Mouse (Mus musculus) hindbrain, postnatal 0 days (tissue): ENCODE results near the gene Mast4. TPM values are rescaled to one million over a fixed set of nuclear protein-coding genes. Genes with fewer than 3 reads are reported as not detected.

ENCODE experiments used
- ATAC-seq: fragments of 200-750 bp; cut with Nextera tagmentation; 2 replicates; pipeline ENCODE4 v1.8.0; 2017; ENCODE audit warnings: mild to moderate bottlenecking, moderate TSS enrichment, moderate library complexity
- DNase-seq: peaks from one replicate; pipeline ENCODE4 v3.0.0-alpha.2; 2015; ENCODE audit warnings: low spot score
- H3K27ac ChIP-seq: fragments of 300-500 bp; sonication (generic); 2 replicates; pipeline ENCODE4 v1.5.1; 2014; ENCODE audit warnings: mild to moderate bottlenecking
- H3K27me3 ChIP-seq: fragments of 300-500 bp; sonication (generic); 2 replicates; pipeline ENCODE4 v1.6.1; 2014; ENCODE audit warnings: low read length, mixed read lengths; ENCODE audit not compliant: insufficient read depth
- H3K36me3 ChIP-seq: fragments of 300-500 bp; sonication (generic); 2 replicates; pipeline ENCODE4 v1.6.1; 2014; ENCODE audit warnings: low read length, mixed read lengths; ENCODE audit not compliant: insufficient read depth
- H3K4me1 ChIP-seq: fragments of 300-500 bp; sonication (generic); 2 replicates; pipeline ENCODE4 v1.6.1; 2014; ENCODE audit warnings: antibody characterized with exemption, low read length, mixed read lengths; ENCODE audit not compliant: insufficient read depth
- H3K4me2 ChIP-seq: fragments of 300-500 bp; sonication (generic); 2 replicates; pipeline ENCODE4 v1.6.1; 2014; ENCODE audit warnings: low read depth, mild to moderate bottlenecking, low read length, moderate library complexity, mixed read lengths
- H3K4me3 ChIP-seq: fragments of 300-500 bp; sonication (generic); 2 replicates; pipeline ENCODE4 v1.5.1; 2014; ENCODE audit warnings: low read length
- H3K9ac ChIP-seq: fragments of 300-500 bp; sonication (generic); replicated peaks from 2 replicates; pipeline ENCODE4 v1.6.1; 2014; ENCODE audit warnings: mild to moderate bottlenecking, low read length, moderate library complexity, mixed read lengths
- H3K9me3 ChIP-seq: fragments of 300-500 bp; sonication (generic); 2 replicates; pipeline ENCODE4 v1.6.1; 2016; ENCODE audit warnings: low read length, mixed read lengths
- CTCF ChIP-seq: IDR thresholded peaks from 2 replicates; pipeline ENCODE4 v1.5.1; 2016; ENCODE audit warnings: antibody characterized with exemption, control low read depth, low read depth
- WGBS: fragments of 180-500 bp; shearing (Covaris S2); extraction: QIAGEN DNeasy Blood & Tissue Kit; methylation state at CpG from one replicate; pipeline ENCODE4 v1.1.7; 2014; 5-methylcytosine and 5-hydroxymethylcytosine counted together
- polyA plus RNA-seq: library from polyadenylated mRNA; unstranded; fragments of >200 nt; fragmentation: Nextera tagmentation; extraction: Ambion mirVana; gene quantifications from 2 replicates; pipeline ENCODE4 v1.2.1, GENCODE M21; 2015
- total RNA-seq: library from RNA; depleted of rRNA; stranded (reverse); fragments of >200 nt; gene quantifications from 2 replicates; pipeline ENCODE4 v1.2.3, GENCODE M21; 2014

The Mast4 gene
- total and polyA plus RNA-seq, 2 experiments from 2014 or later = 23.5 to 31.7 TPM

DNA sequence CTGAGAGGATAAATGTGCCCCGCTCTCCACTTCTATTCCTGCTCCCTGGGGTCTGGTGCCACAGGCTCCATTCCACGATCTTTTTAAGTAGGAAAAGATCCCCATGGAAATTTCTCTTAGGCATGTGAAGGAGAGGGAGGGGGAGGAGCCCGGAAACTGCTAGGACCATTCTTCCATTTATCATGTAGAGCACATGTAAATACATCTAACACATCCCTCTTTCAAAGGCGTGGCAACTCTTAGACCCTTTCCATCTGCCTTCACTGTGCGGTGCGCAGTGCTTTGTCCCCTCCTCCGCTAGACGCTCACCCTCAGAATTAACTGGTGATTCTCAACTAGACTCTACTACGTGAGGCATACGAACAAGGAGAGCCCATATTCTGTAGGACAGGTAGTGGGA, 584.4 kb downstream of the Mast4 start:
- no peak for TF ChIP-seq CTCF
- 77% methylated on average over 10 of the region's 10 CpGs for WGBS
- H3K36me3 ChIP-seq = peaks cover 9% of the 10 kb centered on the region
- no peaks in the 10 kb centered on the region for H3K9me3 ChIP-seq
- ATAC-seq (no peak), DNase-seq (no peak)
- H3K4me2 ChIP-seq = no peak overlapping the region
- H3K27me3 ChIP-seq = no peaks in the 10 kb centered on the region
- no peak overlapping the region for H3K27ac ChIP-seq
- H3K9ac ChIP-seq = no peak overlapping the region
- H3K4me3 ChIP-seq = no peak overlapping the region
- H3K4me1 ChIP-seq = no peaks in the 10 kb centered on the region

DNA sequence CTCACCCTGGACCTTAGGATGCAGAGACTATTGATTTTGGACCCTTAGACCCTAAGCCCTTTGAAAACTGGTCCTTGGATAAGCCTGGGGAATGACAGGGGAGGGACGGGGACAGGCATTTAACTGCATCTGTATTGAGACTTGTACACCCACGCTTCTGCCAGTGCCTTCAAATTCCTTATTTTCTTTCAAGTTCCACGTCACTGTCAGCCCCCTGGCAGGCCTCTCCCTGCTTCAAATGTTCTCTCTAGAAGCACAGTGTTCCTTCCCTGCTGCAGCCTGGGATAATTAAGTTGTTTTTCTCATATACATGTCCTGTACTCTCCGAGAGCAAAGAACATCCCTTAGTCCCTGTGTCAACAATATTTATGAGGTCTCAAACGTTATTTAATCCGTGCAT, 585.1 kb downstream of the Mast4 start:
- Histone ChIP-seq H3K27ac (no peak overlapping the region), H3K4me1 (no peaks in the 10 kb centered on the region), H3K4me2 (no peak overlapping the region), H3K9ac (no peak overlapping the region), H3K4me3 (no peak overlapping the region), H3K9me3 (no peaks in the 10 kb centered on the region), H3K36me3 (peaks cover 9% of the 10 kb centered on the region), H3K27me3 (no peaks in the 10 kb centered on the region)
- 41% methylated on average over 6 of the region's 6 CpGs for WGBS
- ATAC-seq = no peak
- DNase-seq = no peak
- TF ChIP-seq CTCF = no peak

- no peak overlapping the region for H3K4me2 ChIP-seq
- no peaks in the 10 kb centered on the region for H3K27me3 ChIP-seq
- no peak overlapping the region for H3K4me3 ChIP-seq
- WGBS = 85% methylated on average over 17 of the region's 17 CpGs
- no peaks in the 10 kb centered on the region for H3K9me3 ChIP-seq
- H3K4me1 ChIP-seq = no peaks in the 10 kb centered on the region
- ATAC-seq (no peak), DNase-seq (no peak)
- no peak overlapping the region for H3K9ac ChIP-seq
- peaks cover 9% of the 10 kb centered on the region for H3K36me3 ChIP-seq
- TF ChIP-seq CTCF = no peak
- no peak overlapping the region for H3K27ac ChIP-seq
These were observed 587.3 kb downstream of the Mast4 start for GRCm38 (mm10) chr13:102746803-102747561.

- H3K9ac ChIP-seq = no peak overlapping the region
- 81% methylated on average over 9 of the region's 9 CpGs for WGBS
- H3K9me3 ChIP-seq = no peaks in the 10 kb centered on the region
- DNase-seq (no peak), ATAC-seq (no peak)
- no peaks in the 10 kb centered on the region for H3K4me1 ChIP-seq
- no peak overlapping the region for H3K4me3 ChIP-seq
- TF ChIP-seq CTCF = no peak
- no peak overlapping the region for H3K27ac ChIP-seq
- peaks cover 5% of the 10 kb centered on the region; the same call in 1 of the 2 replicates for H3K36me3 ChIP-seq
- H3K27me3 ChIP-seq = no peaks in the 10 kb centered on the region
- no peak overlapping the region for H3K4me2 ChIP-seq
These were observed 588.5 kb downstream of the Mast4 start for GRCm38 (mm10) chr13:102745626-102746342.

- Histone ChIP-seq H3K9ac (no peak overlapping the region), H3K4me2 (no peak overlapping the region), H3K27me3 (no peaks in the 10 kb centered on the region), H3K36me3 (peaks cover 1% of the 10 kb centered on the region; the same call in 1 of the 2 replicates), H3K4me3 (no peak overlapping the region), H3K27ac (no peak overlapping the region), H3K4me1 (no peaks in the 10 kb centered on the region), H3K9me3 (no peaks in the 10 kb centered on the region)
- TF ChIP-seq CTCF = no peak
- DNase-seq = no peak
- ATAC-seq = no peak; the same call in 1 of the 2 replicates
- WGBS = 95% methylated on average over 3 of the region's 3 CpGs
These were observed 589.1 kb downstream of the Mast4 start for GRCm38 (mm10) chr13:102745270-102745600.

DNA sequence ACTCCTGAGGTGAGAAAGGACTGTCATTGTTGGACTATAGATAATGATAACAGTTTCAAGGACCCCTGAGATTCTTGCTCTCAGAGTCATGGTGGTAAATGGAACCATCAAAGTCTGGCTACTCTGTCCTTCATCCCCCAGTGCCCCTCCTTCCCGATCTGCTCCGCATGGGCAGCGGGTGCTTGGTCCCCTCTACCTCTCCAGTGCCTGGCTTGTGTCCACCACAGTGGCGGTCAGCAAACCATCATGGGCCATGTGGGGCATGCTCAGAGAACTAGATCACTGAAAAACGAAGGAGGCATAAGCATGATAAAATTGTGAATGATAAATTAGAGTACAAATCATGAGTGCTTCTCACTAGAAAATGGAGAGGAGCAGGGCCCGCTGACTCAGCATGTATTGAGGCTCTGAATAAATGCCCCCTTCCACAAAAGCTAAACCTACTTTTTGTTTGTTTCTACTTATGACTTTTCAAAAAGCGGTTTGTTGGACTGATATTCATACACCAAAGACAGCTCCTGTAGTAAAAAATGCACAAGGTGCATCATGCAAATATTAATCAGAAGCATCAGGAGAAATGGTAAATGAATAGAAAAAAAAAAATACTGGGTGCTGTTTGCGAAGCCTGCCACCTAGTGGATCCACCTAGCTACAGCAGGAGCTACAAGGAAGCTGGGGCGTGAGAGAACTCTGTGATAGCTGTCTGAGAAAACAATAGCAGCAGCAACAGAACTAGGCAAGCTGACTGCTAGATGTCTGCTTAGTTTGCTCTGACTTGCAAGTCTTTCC, 589.6 kb downstream of the Mast4 start:
- ATAC-seq = no peak; the same call in 1 of the 2 replicates
- Histone ChIP-seq H3K9me3 (no peaks in the 10 kb centered on the region), H3K27me3 (no peaks in the 10 kb centered on the region), H3K4me1 (no peaks in the 10 kb centered on the region), H3K9ac (no peak overlapping the region), H3K27ac (no peak overlapping the region), H3K36me3 (no peaks in the 10 kb centered on the region), H3K4me3 (no peak overlapping the region), H3K4me2 (no peak overlapping the region)
- WGBS = 64% methylated on average over 9 of the region's 9 CpGs
- peak; percentile 68 for DNase-seq
- peak; percentile 87 for TF ChIP-seq CTCF
